Mouse (Mus musculus) limb, embryonic 10.5 days (tissue): Measurements from ENCODE around the gene Col3a1. TPM values are rescaled to one million over a fixed set of nuclear protein-coding genes. Genes with fewer than 3 reads are reported as not detected.

ENCODE experiments used
- DNase-seq: peaks from one replicate; pipeline ENCODE4 v3.0.0-alpha.2; 2017; ENCODE audit warnings: low spot score
- H3K27ac ChIP-seq: fragments of 300-500 bp; sonication (generic); 2 replicates; pipeline ENCODE4 v1.5.1; 2016; ENCODE audit warnings: mild to moderate bottlenecking
- H3K27me3 ChIP-seq: fragments of 300-500 bp; sonication (generic); 2 replicates; pipeline ENCODE4 v1.6.1; 2016; ENCODE audit warnings: low read depth, mild to moderate bottlenecking; ENCODE audit not compliant: poor library complexity, severe bottlenecking
- H3K36me3 ChIP-seq: fragments of 300-500 bp; sonication (generic); 2 replicates; pipeline ENCODE4 v1.6.1; 2016; ENCODE audit warnings: mild to moderate bottlenecking, moderate library complexity
- H3K4me1 ChIP-seq: fragments of 300-500 bp; sonication (generic); 2 replicates; pipeline ENCODE4 v1.6.1; 2016
- H3K4me3 ChIP-seq: fragments of 300-500 bp; sonication (generic); 2 replicates; pipeline ENCODE4 v1.5.1; 2016; ENCODE audit warnings: mild to moderate bottlenecking, moderate library complexity
- H3K9me3 ChIP-seq: fragments of 300-500 bp; sonication (generic); replicated peaks from 2 replicates; pipeline ENCODE4 v1.6.1; 2016; ENCODE audit warnings: mild to moderate bottlenecking
- WGBS: fragments of 180-500 bp; shearing (Covaris S2); methylation state at CpG from one replicate; pipeline ENCODE4 v1.1.7; 2016; 5-methylcytosine and 5-hydroxymethylcytosine counted together
- polyA plus RNA-seq: library from polyadenylated mRNA; unstranded; fragments of >200 nt; fragmentation: Nextera tagmentation; extraction: Ambion mirVana; gene quantifications from 2 replicates; pipeline ENCODE4 v1.2.1, GENCODE M21; 2016

The Col3a1 gene
- 348 and 463 TPM in 2 replicates for polyA plus RNA-seq

DNA sequence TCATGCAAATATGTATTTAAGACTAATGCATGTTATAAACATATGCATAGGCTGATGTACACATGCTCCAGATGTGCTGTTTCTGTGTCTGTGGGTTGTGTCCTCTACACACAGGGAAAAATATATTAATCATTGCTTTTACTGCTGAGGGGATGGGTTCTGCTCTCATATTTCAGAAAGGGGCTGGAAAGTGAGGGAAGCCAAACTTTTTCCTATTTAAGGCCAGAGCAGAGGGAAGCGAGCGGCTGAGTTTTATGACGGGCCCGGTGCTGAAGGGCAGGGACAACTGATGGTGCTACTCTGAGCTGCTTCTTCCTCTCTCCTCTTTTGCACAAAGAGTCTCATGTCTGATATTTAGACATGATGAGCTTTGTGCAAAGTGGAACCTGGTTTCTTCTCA lies at the start of gene Col3a1:
Gene Col3a1 (plus strand): TSS at position 151 of the 400 bp plus-strand sequence.
- Histone ChIP-seq H3K9me3 (no peaks in the 10 kb centered on the region), H3K27ac (peak within 1 kb of the TSS; percentile 93), H3K4me1 (peaks cover 21% of the 10 kb centered on the region), H3K36me3 (0 out of 2 replicates have a peak, but pooled peaks cover 3% of the 10 kb centered on the region), H3K4me3 (peak within 1 kb of the TSS; percentile 57), H3K27me3 (no peaks in the 10 kb centered on the region)
- 9% methylated on average over 4 of the region's 4 CpGs for WGBS
- peak; percentile 64 for DNase-seq

DNA sequence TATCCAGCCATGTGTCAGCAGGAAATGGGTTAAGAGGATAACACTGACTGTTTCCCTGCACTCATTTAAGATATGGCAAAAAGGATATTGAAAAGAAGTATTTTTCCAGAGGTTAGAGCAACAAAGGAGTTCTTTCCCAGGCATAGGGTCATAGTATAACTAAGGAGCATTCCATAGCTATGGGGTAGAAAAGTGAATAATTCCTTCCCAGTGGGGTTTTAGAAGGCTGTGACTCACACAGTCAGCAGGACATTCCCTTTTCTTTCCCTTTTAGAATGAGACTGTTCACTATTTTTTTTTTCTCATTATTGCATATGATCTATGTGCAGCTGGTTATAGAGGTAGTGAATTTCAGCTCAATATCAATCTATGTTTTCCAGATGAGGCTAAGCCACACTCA lies 41.9 kb upstream of the Col3a1 start:
- Histone ChIP-seq H3K4me3 (no peak overlapping the region), H3K27ac (no peak overlapping the region), H3K4me1 (no peaks in the 10 kb centered on the region), H3K36me3 (no peaks in the 10 kb centered on the region), H3K27me3 (no peaks in the 10 kb centered on the region), H3K9me3 (no peaks in the 10 kb centered on the region)
- no peak for DNase-seq

- Histone ChIP-seq H3K27ac (no peak overlapping the region), H3K4me1 (no peaks in the 10 kb centered on the region), H3K4me3 (no peak overlapping the region), H3K36me3 (no peaks in the 10 kb centered on the region), H3K9me3 (no peaks in the 10 kb centered on the region), H3K27me3 (no peaks in the 10 kb centered on the region)
- 46% methylated on average over 2 of the region's 2 CpGs for WGBS
- DNase-seq, result no peak
Measured at GRCm38 (mm10) chr1:45276006-45276539, 35.3 kb upstream of the Col3a1 start.

DNA sequence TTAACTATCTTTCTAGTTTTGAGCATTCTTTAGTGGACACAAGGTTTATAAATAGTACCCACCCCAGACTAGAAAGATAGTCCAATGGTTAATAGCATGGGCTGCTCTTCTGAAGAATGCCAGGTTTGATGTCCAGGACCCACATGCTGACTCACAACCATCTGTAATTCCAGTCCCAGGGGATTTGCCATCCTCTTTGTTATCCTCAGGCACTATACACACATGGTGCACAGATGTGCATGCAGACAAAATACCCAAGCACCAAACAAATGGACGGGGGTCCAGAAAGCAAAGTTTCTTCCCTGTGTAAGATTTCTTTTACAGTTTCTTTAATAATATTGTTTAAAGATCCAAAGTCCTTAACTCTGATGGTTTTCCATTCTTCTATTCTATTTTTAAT lies 23.4 kb upstream of the Col3a1 start:
- Histone ChIP-seq H3K9me3 (no peaks in the 10 kb centered on the region), H3K27me3 (no peaks in the 10 kb centered on the region), H3K27ac (no peak overlapping the region), H3K4me1 (no peaks in the 10 kb centered on the region), H3K36me3 (no peaks in the 10 kb centered on the region), H3K4me3 (no peak overlapping the region)
- 40% methylated on average over 1 of the region's 1 CpGs for WGBS
- DNase-seq, result peak; percentile 35

- no peak overlapping the region for H3K4me3 ChIP-seq
Measured at GRCm38 (mm10) chr1:45290037-45290436, 21.3 kb upstream of the Col3a1 start.

DNA sequence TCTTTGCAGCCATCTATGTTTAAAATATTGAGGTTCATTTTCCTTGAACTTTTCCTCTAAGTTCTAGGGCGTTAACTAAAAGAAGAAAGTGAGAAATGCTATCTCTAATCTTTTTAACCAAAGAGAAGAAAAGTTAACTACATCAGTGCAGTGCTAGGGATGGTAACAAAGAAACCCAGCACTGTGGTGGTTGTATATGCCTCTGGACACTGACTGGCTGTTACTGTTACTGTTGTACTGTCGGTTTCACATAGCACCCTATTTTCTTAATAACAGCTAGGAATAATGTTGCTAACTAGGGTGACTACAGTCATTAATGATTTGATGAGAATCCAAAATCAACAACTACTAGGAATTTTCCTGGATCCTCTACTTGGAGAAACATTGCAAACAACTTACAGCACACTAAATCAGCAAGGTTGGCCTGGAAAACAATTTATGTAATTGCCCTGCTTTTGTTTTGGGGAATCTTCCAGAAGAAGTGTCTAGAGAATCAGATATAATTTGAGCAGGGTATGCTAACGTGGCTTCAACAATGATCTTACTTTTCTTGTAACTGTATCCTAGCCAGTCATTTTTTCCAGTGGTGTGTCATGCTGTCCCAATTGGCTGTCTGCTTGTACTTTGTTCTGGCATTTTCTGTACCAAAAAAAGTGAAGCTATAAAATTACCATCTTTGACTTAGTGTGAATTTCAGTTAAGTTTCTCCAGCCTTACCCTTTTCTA lies 11.8 kb upstream of the Col3a1 start:
- no peaks in the 10 kb centered on the region for H3K36me3 ChIP-seq
- H3K27ac ChIP-seq, result no peak overlapping the region
- H3K27me3 ChIP-seq, result no peaks in the 10 kb centered on the region
- WGBS, result 83% methylated on average over 3 of the region's 3 CpGs
- H3K9me3 ChIP-seq, result no peaks in the 10 kb centered on the region
- H3K4me1 ChIP-seq, result no peaks in the 10 kb centered on the region
- DNase-seq, result no peak
- no peak overlapping the region for H3K4me3 ChIP-seq

More at GRCm38 (mm10) chr1:45290037-45290436, 21.3 kb upstream of the Col3a1 start:
- H3K36me3 ChIP-seq, result no peaks in the 10 kb centered on the region
- no peak overlapping the region for H3K27ac ChIP-seq
- WGBS, result 89% methylated on average over 4 of the region's 4 CpGs
- no peaks in the 10 kb centered on the region for H3K27me3 ChIP-seq
- H3K4me1 ChIP-seq, result no peaks in the 10 kb centered on the region
- no peak for DNase-seq
- H3K9me3 ChIP-seq, result no peaks in the 10 kb centered on the region

DNA sequence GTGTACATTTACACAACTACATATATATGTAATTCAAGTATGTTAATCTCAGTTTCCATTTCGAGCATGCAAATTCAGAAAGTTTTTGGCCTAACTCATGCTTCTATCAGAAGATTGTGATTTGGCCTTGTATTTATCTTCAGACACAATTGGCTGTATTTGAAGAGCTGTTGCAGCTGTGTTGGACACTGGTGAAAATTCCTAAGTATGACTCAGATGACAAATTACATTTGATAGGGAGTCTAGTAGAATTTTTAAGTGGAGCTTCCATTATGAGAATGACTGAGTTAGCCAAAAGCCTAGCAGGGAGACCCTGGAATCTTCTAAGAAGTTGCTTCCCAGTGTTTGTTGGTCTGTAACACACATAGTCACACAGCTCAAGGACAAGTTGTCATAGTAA lies 7.1 kb upstream of the Col3a1 start:
- WGBS, result 89% methylated on average over 1 of the region's 1 CpGs

GRCm38 (mm10) chr1:45309015-45309414 lies 2.3 kb upstream of the Col3a1 start:
- Histone ChIP-seq H3K36me3 (no peaks in the 10 kb centered on the region), H3K9me3 (no peaks in the 10 kb centered on the region), H3K27ac (no peak overlapping the region), H3K4me3 (no peak overlapping the region), H3K4me1 (peaks cover 11% of the 10 kb centered on the region), H3K27me3 (no peaks in the 10 kb centered on the region)
- no peak for DNase-seq
- WGBS, result 83% methylated on average over 2 of the region's 2 CpGs

More for the DNA sequence above, 7.1 kb upstream of the Col3a1 start:
- H3K4me3 ChIP-seq, result no peak overlapping the region
- no peaks in the 10 kb centered on the region for H3K27me3 ChIP-seq
- no peaks in the 10 kb centered on the region for H3K4me1 ChIP-seq
- no peak for DNase-seq
- H3K27ac ChIP-seq, result no peak overlapping the region
- no peaks in the 10 kb centered on the region for H3K9me3 ChIP-seq
- H3K36me3 ChIP-seq, result no peaks in the 10 kb centered on the region

- Histone ChIP-seq H3K4me1 (peaks cover 24% of the 10 kb centered on the region), H3K9me3 (no peaks in the 10 kb centered on the region), H3K27me3 (no peaks in the 10 kb centered on the region), H3K4me3 (peak overlapping the region; percentile 57), H3K27ac (peak overlapping the region; percentile 93), H3K36me3 (peaks cover 5% of the 10 kb centered on the region; the same call in 1 of the 2 replicates)
- no peak for DNase-seq
Measured at GRCm38 (mm10) chr1:45311962-45312361, 624 bp downstream of the Col3a1 start.

GRCm38 (mm10) chr1:45312870-45313269 lies 1.5 kb downstream of the Col3a1 start:
- no peaks in the 10 kb centered on the region for H3K27me3 ChIP-seq
- DNase-seq, result peak; percentile 60
- no peaks in the 10 kb centered on the region for H3K9me3 ChIP-seq
- H3K27ac ChIP-seq, result peak overlapping the region; percentile 93
- peaks cover 24% of the 10 kb centered on the region for H3K4me1 ChIP-seq
- H3K36me3 ChIP-seq, result peaks cover 9% of the 10 kb centered on the region; the same call in 1 of the 2 replicates
- peak overlapping the region; percentile 57 for H3K4me3 ChIP-seq

GRCm38 (mm10) chr1:45313696-45314295 lies 2.5 kb downstream of the Col3a1 start:
- Histone ChIP-seq H3K27ac (peak overlapping the region; percentile 93), H3K36me3 (peaks cover 9% of the 10 kb centered on the region; the same call in 1 of the 2 replicates), H3K9me3 (no peaks in the 10 kb centered on the region), H3K4me3 (peak overlapping the region; percentile 57), H3K27me3 (no peaks in the 10 kb centered on the region), H3K4me1 (peaks cover 24% of the 10 kb centered on the region)
- WGBS, result 6% methylated on average over 8 of the region's 11 CpGs
- peak; percentile 35 for DNase-seq

GRCm38 (mm10) chr1:45315767-45316528 lies 4.6 kb downstream of the Col3a1 start:
- 11% methylated on average over 7 of the region's 7 CpGs for WGBS
- H3K36me3 ChIP-seq, result peaks cover 9% of the 10 kb centered on the region; the same call in 1 of the 2 replicates
- DNase-seq, result no peak

More at GRCm38 (mm10) chr1:45315767-45316528, 4.6 kb downstream of the Col3a1 start:
- H3K4me3 ChIP-seq, result peak overlapping the region; percentile 13; the same call in 1 of the 2 replicates
- no peaks in the 10 kb centered on the region for H3K27me3 ChIP-seq
- H3K4me1 ChIP-seq, result peaks cover 22% of the 10 kb centered on the region
- no peaks in the 10 kb centered on the region for H3K9me3 ChIP-seq
- peak overlapping the region; percentile 30; the same call in 1 of the 2 replicates for H3K27ac ChIP-seq
